Comparison of ENCODE assay signal across 14 mouse cellular contexts in genomic region chr8:107448382-107448889, GRCm38 (mm10). TPM values are rescaled to one million over a fixed set of nuclear protein-coding genes. Genes with fewer than 3 reads are reported as not detected.
DNase-seq lines count a peak whose midpoint lies in the region; ATAC-seq lines count a peak whose summit lies in the region.
"Had no signal": no experiment of that assay in that cellular context is flagged by ENCODE, and none has a peak within 500 bp of the region (broad histone marks: within the 10 kb centered on the region; RNA-seq: fewer than 3 reads in every experiment).

No protein-coding gene starts in this region.

- no peak overlapping the region for H3K4me2 ChIP-seq in forebrain, embryonic 11.5 days (ENCODE audit: low read depth, low read length, severe bottlenecking)
- peak overlapping the region; percentile 41 for H3K4me2 ChIP-seq in liver, embryonic 12.5 days
- H3K4me2 ChIP-seq: limb, embryonic 15.5 days; midbrain, embryonic 12.5 days; stomach, embryonic 15.5 days had no signal

- H3K9me3 ChIP-seq in forebrain, embryonic 10.5 days: no peaks in the 10 kb centered on the region
- H3K9me3 ChIP-seq in forebrain, embryonic 11.5 days (ENCODE audit: control insufficient read depth, low read length): no peaks in the 10 kb centered on the region
- no peaks in the 10 kb centered on the region for H3K9me3 ChIP-seq in liver, embryonic 12.5 days (replicated peaks)
- H3K9me3 ChIP-seq: limb, embryonic 15.5 days; midbrain, embryonic 12.5 days; stomach, embryonic 15.5 days had no signal

- H3K4me1 ChIP-seq in forebrain, embryonic 10.5 days: peaks cover 20% of the 10 kb centered on the region
- H3K4me1 ChIP-seq in forebrain, embryonic 11.5 days (replicated peaks; ENCODE audit: control insufficient read depth, insufficient read depth, low read length): no peaks in the 10 kb centered on the region
- H3K4me1 ChIP-seq in liver, embryonic 12.5 days: peaks cover 36% of the 10 kb centered on the region

- no peak for ATAC-seq in forebrain, embryonic 11.5 days (replicated peaks; ENCODE audit: low FRiP score)
- peak; percentile 87 for ATAC-seq in liver, embryonic 12.5 days
- ATAC-seq: forebrain, embryonic 16.5 days had no signal

- no peak overlapping the region for H3K9ac ChIP-seq in forebrain, embryonic 11.5 days (ENCODE audit: low read length)
- H3K9ac ChIP-seq in liver, embryonic 12.5 days: 0 out of 2 replicates have a peak overlapping the region, but pooled peaks have one; percentile 22
- H3K9ac ChIP-seq: limb, embryonic 15.5 days; midbrain, embryonic 12.5 days; stomach, embryonic 15.5 days had no signal

- DNase-seq in forebrain, embryonic 10.5 days (ENCODE audit: extremely low spot score, low spot score): no peak
- no peak for DNase-seq in forebrain, embryonic 11.5 days (ENCODE audit: low spot score)
- peak; percentile 28 for DNase-seq in retina, postnatal 1 day
- DNase-seq in retina, embryonic 14.5 days (ENCODE audit: low spot score): no peak
- DNase-seq in cerebellum, adult 11 months: no peak
- no peak for DNase-seq in adrenal gland, adult 18-20 months (ENCODE audit: low spot score in 2 of 2)
- no peak for DNase-seq in adrenal gland, postnatal 4 days (ENCODE audit: low spot score in 2 of 2)
- DNase-seq: adrenal gland, postnatal 25 days; right cerebral cortex, postnatal 4 days had no signal

- no peak overlapping the region for H3K4me3 ChIP-seq in forebrain, embryonic 10.5 days
- no peak overlapping the region for H3K4me3 ChIP-seq in forebrain, embryonic 11.5 days (ENCODE audit: low read depth, low read length)
- H3K4me3 ChIP-seq in liver, embryonic 12.5 days: no peak overlapping the region
- H3K4me3 ChIP-seq: limb, embryonic 15.5 days; midbrain, embryonic 12.5 days; stomach, embryonic 15.5 days had no signal

- H3K36me3 ChIP-seq in forebrain, embryonic 10.5 days (replicated peaks): peaks cover 21% of the 10 kb centered on the region
- H3K36me3 ChIP-seq in forebrain, embryonic 11.5 days (ENCODE audit: control insufficient read depth, insufficient read depth, low read length): no peaks in the 10 kb centered on the region
- H3K36me3 ChIP-seq in liver, embryonic 12.5 days: peaks cover 18% of the 10 kb centered on the region

- no peaks in the 10 kb centered on the region for H3K27me3 ChIP-seq in forebrain, embryonic 10.5 days (ENCODE audit: poor library complexity, severe bottlenecking)
- no peaks in the 10 kb centered on the region for H3K27me3 ChIP-seq in forebrain, embryonic 11.5 days (ENCODE audit: control insufficient read depth, insufficient read depth, low read length)
- no peaks in the 10 kb centered on the region for H3K27me3 ChIP-seq in liver, embryonic 12.5 days (replicated peaks)
- H3K27me3 ChIP-seq: limb, embryonic 15.5 days; midbrain, embryonic 12.5 days; stomach, embryonic 15.5 days had no signal

- WGBS in forebrain, embryonic 10.5 days: 72% methylated on average over 4 of the region's 4 CpGs
- 66% methylated on average over 4 of the region's 4 CpGs for whole genome bisulfite sequencing in forebrain, embryonic 11.5 days
- WGBS in liver, embryonic 12.5 days (ENCODE audit: insufficient replicate concordance): 60% methylated on average over 4 of the region's 4 CpGs

- peak overlapping the region; percentile 54 for H3K27ac ChIP-seq in forebrain, embryonic 10.5 days
- no peak overlapping the region for H3K27ac ChIP-seq in forebrain, embryonic 11.5 days (ENCODE audit: low read depth, low read length)
- H3K27ac ChIP-seq in liver, embryonic 12.5 days: peak overlapping the region; percentile 67
- H3K27ac ChIP-seq: limb, embryonic 15.5 days; midbrain, embryonic 12.5 days; stomach, embryonic 15.5 days had no signal

RNA-seq across cellular contexts. Expression of gene Wwp2, which starts 12.3 kb away (rescaled TPM):
- 56.8 and 57.9 TPM in 2 replicates for polyA plus RNA-seq in forebrain, embryonic 10.5 days (2016; fragmentation: Nextera tagmentation; extraction: Ambion mirVana)
- polyA plus RNA-seq in forebrain, embryonic 11.5 days (2014; fragmentation: Nextera tagmentation; extraction: Ambion mirVana): 51.1 and 59.3 TPM in 2 replicates
- 37.9 and 39.0 TPM in 2 replicates for polyA plus RNA-seq in liver, embryonic 12.5 days (2016; fragmentation: Nextera tagmentation; extraction: Ambion mirVana)
- total RNA-seq in adrenal gland, adult 18-20 months (2021): 10 to 100 TPM; 32.7 to 33.2 TPM
- 10 to 100 TPM; 53.9 to 57.8 TPM for total RNA-seq in adrenal gland, postnatal 4 days (2021)

RNA-seq across cellular contexts. Expression of gene Nob1, which starts 23.6 kb away (rescaled TPM):
- 99.5 TPM in 2 replicates for polyA plus RNA-seq in forebrain, embryonic 10.5 days (2016; fragmentation: Nextera tagmentation; extraction: Ambion mirVana)
- polyA plus RNA-seq in forebrain, embryonic 11.5 days (2014; fragmentation: Nextera tagmentation; extraction: Ambion mirVana): 81.5 and 88.7 TPM in 2 replicates
- 63.7 and 68.9 TPM in 2 replicates for polyA plus RNA-seq in liver, embryonic 12.5 days (2016; fragmentation: Nextera tagmentation; extraction: Ambion mirVana)
- 10 to 100 TPM; 32.2 to 40.8 TPM for total RNA-seq in adrenal gland, adult 18-20 months (2021)
- 10 to 100 TPM; 37.5 to 42.4 TPM for total RNA-seq in adrenal gland, postnatal 4 days (2021)

RNA-seq across cellular contexts. Expression of gene Nqo1, which starts 45.4 kb away (rescaled TPM):
- polyA plus RNA-seq in forebrain, embryonic 10.5 days (2016; fragmentation: Nextera tagmentation; extraction: Ambion mirVana): 6.3 and 7.7 TPM in 2 replicates
- polyA plus RNA-seq in forebrain, embryonic 11.5 days (2014; fragmentation: Nextera tagmentation; extraction: Ambion mirVana): 6.9 and 8.0 TPM in 2 replicates
- 16.5 and 17.2 TPM in 2 replicates for polyA plus RNA-seq in liver, embryonic 12.5 days (2016; fragmentation: Nextera tagmentation; extraction: Ambion mirVana)
- 1 to 10 TPM; 6.0 to 6.2 TPM for total RNA-seq in adrenal gland, adult 18-20 months (2021)
- 10 to 100 TPM in 1 of 2 experiments, 1 to 10 TPM in 1; 9.7 to 10.5 TPM for total RNA-seq in adrenal gland, postnatal 4 days (2021)
